Mouse (Mus musculus): Measurements from ENCODE around the gene Pick1.

The Pick1 gene

GRCm38 (mm10) chr15:79229058-79229821 is at the start of gene Pick1, which contains the start of gene Gm49486:
Pick1 (plus strand) TSS chr15:79229173.
Gm49486 (plus strand) TSS chr15:79229391.
- DNase-seq (ENCODE audit: low spot score), result peak; percentile 67

GRCm38 (mm10) chr15:79185213-79185612 is 43.8 kb upstream of the Pick1 start:
- DNase-seq (ENCODE audit: low spot score), result no peak

GRCm38 (mm10) chr15:79187819-79188218 is 41.2 kb upstream of the Pick1 start:
- DNase-seq (ENCODE audit: low spot score), result no peak

GRCm38 (mm10) chr15:79191426-79191825 is 37.5 kb upstream of the Pick1 start:
- no peak for DNase-seq (ENCODE audit: low spot score)

- no peak for DNase-seq (ENCODE audit: low spot score)
Observed at GRCm38 (mm10) chr15:79192450-79192849, 36.5 kb upstream of the Pick1 start.

- DNase-seq (ENCODE audit: low spot score), result no peak
Observed at GRCm38 (mm10) chr15:79192885-79193845, 35.8 kb upstream of the Pick1 start.

GRCm38 (mm10) chr15:79194048-79194447 is 34.9 kb upstream of the Pick1 start:
- no peak for DNase-seq (ENCODE audit: low spot score)

- DNase-seq (ENCODE audit: low spot score), result no peak
Observed at GRCm38 (mm10) chr15:79194946-79195345, 34.0 kb upstream of the Pick1 start.

GRCm38 (mm10) chr15:79195492-79195891 is 33.5 kb upstream of the Pick1 start:
- no peak for DNase-seq (ENCODE audit: low spot score)

GRCm38 (mm10) chr15:79199390-79199976 is 29.5 kb upstream of the Pick1 start:
- DNase-seq (ENCODE audit: low spot score), result no peak

GRCm38 (mm10) chr15:79201491-79202150 is 27.4 kb upstream of the Pick1 start:
- no peak for DNase-seq (ENCODE audit: low spot score)

GRCm38 (mm10) chr15:79202575-79202974 is 26.4 kb upstream of the Pick1 start:
- DNase-seq (ENCODE audit: low spot score), result no peak

- no peak for DNase-seq (ENCODE audit: low spot score)
Observed at GRCm38 (mm10) chr15:79208211-79208610, 20.8 kb upstream of the Pick1 start.

GRCm38 (mm10) chr15:79208758-79209439 is 20.1 kb upstream of the Pick1 start:
- DNase-seq (ENCODE audit: low spot score), result no peak

- DNase-seq (ENCODE audit: low spot score), result no peak
Observed at GRCm38 (mm10) chr15:79210357-79210756, 18.6 kb upstream of the Pick1 start.

- DNase-seq (ENCODE audit: low spot score), result no peak
Observed at GRCm38 (mm10) chr15:79212750-79213446, 16.1 kb upstream of the Pick1 start.

- no peak for DNase-seq (ENCODE audit: low spot score)
Observed at GRCm38 (mm10) chr15:79213591-79213990, 15.4 kb upstream of the Pick1 start.

- DNase-seq (ENCODE audit: low spot score), result no peak
Observed at GRCm38 (mm10) chr15:79216191-79216590, 12.8 kb upstream of the Pick1 start.

GRCm38 (mm10) chr15:79219572-79219971 is 9.4 kb upstream of the Pick1 start:
- DNase-seq (ENCODE audit: low spot score), result no peak

- DNase-seq (ENCODE audit: low spot score), result no peak
Observed at GRCm38 (mm10) chr15:79223641-79224040, 5.3 kb upstream of the Pick1 start.

GRCm38 (mm10) chr15:79224685-79225084 is 4.3 kb upstream of the Pick1 start:
- DNase-seq (ENCODE audit: low spot score), result peak; percentile 91

Data from layer of hippocampus, adult 9-10 months (tissue).